ENCODE assay signal across 15 mouse cellular contexts in genomic region chr11:52033953-52034352, GRCm38 (mm10). TPM values are rescaled to one million over a fixed set of nuclear protein-coding genes. Genes with fewer than 3 reads are reported as not detected.
A peak's percentile ranks its signal among the peaks of the same experiment; 100 is the strongest.
DNase-seq lines count a peak whose midpoint lies in the region; ATAC-seq and TF ChIP-seq lines count a peak whose summit lies in the region.
"Had no signal": no experiment of that assay in that cellular context is flagged by ENCODE, and none has a peak within 500 bp of the region (broad histone marks: within the 10 kb centered on the region; RNA-seq: fewer than 3 reads in every experiment).

No protein-coding gene starts in this region.

- H3K36me3 ChIP-seq in heart, embryonic 14.5 days (ENCODE audit: control insufficient read depth, insufficient read depth, low read length): no peaks in the 10 kb centered on the region
- H3K36me3 ChIP-seq in lung, embryonic 14.5 days (ENCODE audit: insufficient read depth): 0 out of 2 replicates have a peak, but pooled peaks cover 4% of the 10 kb centered on the region
- peaks cover 11% of the 10 kb centered on the region; the same call in 1 of the 2 replicates for H3K36me3 ChIP-seq in hindbrain, embryonic 14.5 days (replicated peaks; ENCODE audit: control insufficient read depth, insufficient read depth)
- H3K36me3 ChIP-seq: liver, embryonic 12.5 days had no signal

- 0 out of 4 replicates have a peak overlapping the region, but pooled peaks of 1 of the 2 experiments have one; percentile 24 for H3K27ac ChIP-seq in heart, embryonic 14.5 days (replicated peaks in 1 of 2; ENCODE audit: control insufficient read depth in 1 of 2, insufficient read depth in 1 of 2, low read depth in 2 of 2, low read length in 2 of 2)
- no peak overlapping the region for H3K27ac ChIP-seq in lung, embryonic 14.5 days (ENCODE audit: low read depth)
- H3K27ac ChIP-seq in layer of hippocampus, adult 2 months: peak overlapping the region; percentile 43; the same call in 1 of the 2 replicates
- H3K27ac ChIP-seq in hindbrain, embryonic 14.5 days: no peak overlapping the region
- H3K27ac ChIP-seq: forebrain, embryonic 10.5 days; left cerebral cortex, adult 2 months; liver, embryonic 12.5 days; midbrain, embryonic 15.5 days had no signal

- peak; percentile 64; the same call in 1 of the 2 replicates for ATAC-seq in heart, embryonic 14.5 days (ENCODE audit: insufficient number of reproducible peaks, insufficient read depth, low FRiP score, low read depth)
- ATAC-seq in lung, embryonic 14.5 days (ENCODE audit: insufficient read depth): no peak
- ATAC-seq in hindbrain, embryonic 14.5 days (ENCODE audit: low FRiP score): no peak
- ATAC-seq: activated CD4-positive, CD25-positive, alpha-beta regulatory T cell, adult 4 months; liver, embryonic 12.5 days; midbrain, embryonic 15.5 days; Patski had no signal

- H3K4me1 ChIP-seq in heart, embryonic 14.5 days (ENCODE audit: control insufficient read depth in 2 of 2, insufficient read depth in 2 of 2, low read length in 2 of 2): peaks cover 0 to 9% of the 10 kb centered on the region in 2 experiments; a peak in 1 of 4 replicates
- H3K4me1 ChIP-seq in lung, embryonic 14.5 days (ENCODE audit: insufficient read depth): no peaks in the 10 kb centered on the region
- H3K4me1 ChIP-seq in hindbrain, embryonic 14.5 days (replicated peaks; ENCODE audit: control insufficient read depth, insufficient read depth, low read length): no peaks in the 10 kb centered on the region
- H3K4me1 ChIP-seq: forebrain, embryonic 10.5 days; liver, embryonic 12.5 days; midbrain, embryonic 15.5 days had no signal

- no peak for DNase-seq in heart, adult 9 months (ENCODE audit: low spot score in 2 of 2)
- DNase-seq in lung, embryonic 14.5 days: peak; percentile 5
- DNase-seq in lung, postnatal 4 days: no peak
- DNase-seq in layer of hippocampus, adult 2 months (ENCODE audit: low spot score in 2 of 2): peak; percentile 55 to 76
- no peak for DNase-seq in adrenal gland, adult 18-20 months (ENCODE audit: low spot score in 2 of 2)
- DNase-seq in hindbrain, embryonic 14.5 days (ENCODE audit: low spot score): no peak
- DNase-seq: adrenal gland, postnatal 36 days had no signal

- no peaks in the 10 kb centered on the region for H3K9me3 ChIP-seq in heart, embryonic 14.5 days (ENCODE audit: control insufficient read depth, low read length)
- H3K9me3 ChIP-seq in lung, embryonic 14.5 days (ENCODE audit: low read depth, low read length): no peaks in the 10 kb centered on the region
- no peaks in the 10 kb centered on the region for H3K9me3 ChIP-seq in hindbrain, embryonic 14.5 days (ENCODE audit: control insufficient read depth, low read length)
- H3K9me3 ChIP-seq: liver, embryonic 12.5 days; midbrain, embryonic 15.5 days had no signal

- no peak overlapping the region for H3K4me3 ChIP-seq in heart, embryonic 14.5 days (ENCODE audit: control insufficient read depth in 1 of 2, insufficient read depth in 1 of 2, low read depth in 1 of 2, low read length in 2 of 2)
- H3K4me3 ChIP-seq in lung, embryonic 14.5 days (ENCODE audit: low read depth, low read length): no peak overlapping the region
- no peak overlapping the region for H3K4me3 ChIP-seq in layer of hippocampus, adult 2 months
- H3K4me3 ChIP-seq in hindbrain, embryonic 14.5 days (replicated peaks; ENCODE audit: low read length): no peak overlapping the region
- H3K4me3 ChIP-seq: forebrain, embryonic 10.5 days; left cerebral cortex, adult 2 months; liver, embryonic 12.5 days; megakaryocyte, embryonic 14.5 days; midbrain, embryonic 15.5 days had no signal

- H3K27me3 ChIP-seq in heart, embryonic 14.5 days (ENCODE audit: control insufficient read depth, insufficient read depth, low read length): no peaks in the 10 kb centered on the region
- H3K27me3 ChIP-seq in lung, embryonic 14.5 days (ENCODE audit: insufficient read depth, low read length): no peaks in the 10 kb centered on the region
- no peaks in the 10 kb centered on the region for H3K27me3 ChIP-seq in hindbrain, embryonic 14.5 days (ENCODE audit: control insufficient read depth, insufficient read depth, low read length)
- H3K27me3 ChIP-seq: liver, embryonic 12.5 days; megakaryocyte, embryonic 14.5 days; midbrain, embryonic 15.5 days; Patski had no signal

- H3K4me2 ChIP-seq in heart, embryonic 14.5 days (ENCODE audit: low read length): no peak overlapping the region
- no peak overlapping the region for H3K4me2 ChIP-seq in lung, embryonic 14.5 days
- no peak overlapping the region for H3K4me2 ChIP-seq in hindbrain, embryonic 14.5 days (replicated peaks)
- H3K4me2 ChIP-seq: liver, embryonic 12.5 days; midbrain, embryonic 15.5 days had no signal

- WGBS in heart, embryonic 14.5 days: 56% methylated on average over 1 of the region's 1 CpGs
- whole genome bisulfite sequencing in lung, embryonic 14.5 days: 80% methylated on average over 1 of the region's 1 CpGs
- WGBS in hindbrain, embryonic 14.5 days: 98% methylated on average over 1 of the region's 1 CpGs

- TF ChIP-seq CTCF in lung, embryonic 14.5 days (IDR thresholded peaks at IDR 0.05; ENCODE audit: low read depth): no peak
- TF ChIP-seq CTCF in layer of hippocampus, adult 2 months (conservative IDR thresholded peaks at IDR 0.05): no peak

- no peak overlapping the region for H3K9ac ChIP-seq in heart, embryonic 14.5 days (ENCODE audit: low read length)
- no peak overlapping the region for H3K9ac ChIP-seq in lung, embryonic 14.5 days
- no peak overlapping the region for H3K9ac ChIP-seq in hindbrain, embryonic 14.5 days
- H3K9ac ChIP-seq: liver, embryonic 12.5 days; midbrain, embryonic 15.5 days had no signal

RNA-seq across cellular contexts. Expression of gene Cdkl3, which starts 29.9 kb away (rescaled TPM):
- 9.1 and 10.1 TPM in 2 replicates for polyA plus RNA-seq in heart, embryonic 14.5 days (2014; fragmentation: Nextera tagmentation; extraction: Ambion mirVana)
- polyA plus RNA-seq in lung, embryonic 14.5 days (2014; fragmentation: Nextera tagmentation; extraction: Ambion mirVana): 8.5 and 9.4 TPM in 2 replicates
- 10 to 100 TPM; 13.6 to 13.7 TPM for total RNA-seq in layer of hippocampus, adult 2 months (2021)
- total RNA-seq in adrenal gland, adult 18-20 months (2021): 1 to 10 TPM; 3.5 to 7.0 TPM
- polyA plus RNA-seq in hindbrain, embryonic 14.5 days (2014; fragmentation: Nextera tagmentation; extraction: Ambion mirVana): 25.9 and 27.0 TPM in 2 replicates

RNA-seq across cellular contexts. Expression of gene Ube2b, which starts 33.4 kb away (rescaled TPM):
- 187 and 193 TPM in 2 replicates for polyA plus RNA-seq in heart, embryonic 14.5 days (2014; fragmentation: Nextera tagmentation; extraction: Ambion mirVana)
- 126 and 128 TPM in 2 replicates for polyA plus RNA-seq in lung, embryonic 14.5 days (2014; fragmentation: Nextera tagmentation; extraction: Ambion mirVana)
- 100 to 1,000 TPM; 182 to 191 TPM for total RNA-seq in layer of hippocampus, adult 2 months (2021)
- 100 to 1,000 TPM; 154 to 164 TPM for total RNA-seq in adrenal gland, adult 18-20 months (2021)
- 150 and 157 TPM in 2 replicates for polyA plus RNA-seq in hindbrain, embryonic 14.5 days (2014; fragmentation: Nextera tagmentation; extraction: Ambion mirVana)

Comparison
In these comparisons a context has a peak if more than half of its experiments do, and no peak if none do; other contexts are left out.
1. DNase-seq: peak in lung, embryonic 14.5 days (single experiment) and layer of hippocampus, adult 2 months (2 of 2); none in heart, adult 9 months (0 of 2), lung, postnatal 4 days (0 of 2), adrenal gland, adult 18-20 months (0 of 2) and hindbrain, embryonic 14.5 days (single experiment).